Mouse (Mus musculus) small intestine, adult 2 months (tissue): ENCODE measurements around the gene Lrrc8d.

Experiments used
- CTCF ChIP-seq: fragments of 200-500 bp; IDR thresholded peaks from 2 replicates; pipeline ENCODE4 v1.5.1; 2012; ENCODE audit warnings: low read depth, mild to moderate bottlenecking, control low read depth, inconsistent platforms, low read length, moderate library complexity, mixed read lengths; ENCODE audit not compliant: insufficient replicate concordance, insufficient read length; ENCODE audit errors: extremely low read depth
- POLR2A ChIP-seq: fragments of 200-500 bp; IDR thresholded peaks from 2 replicates; pipeline ENCODE4 v1.6.1; 2012; ENCODE audit warnings: low read depth, mild to moderate bottlenecking, control low read depth, inconsistent platforms, low read length, moderate library complexity

- TF ChIP-seq CTCF (no peak), POLR2A (no peak)
Observed at GRCm38 (mm10) chr5:105829008-105829586, 129.3 kb downstream of the Lrrc8d start.
